Mouse (Mus musculus) E14TG2a.4 (cell line): Measurements from ENCODE around the gene Epm2aip1.

Experiments used
- CTCF ChIP-seq: conservative IDR thresholded peaks from 2 replicates; pipeline ENCODE4 v1.5.1; 2014; ENCODE audit warnings: low read length
- POU5F1 ChIP-seq: IDR thresholded peaks from 2 replicates; pipeline ENCODE4 v1.6.1; 2014; ENCODE audit warnings: low read length, borderline replicate concordance

GRCm38 (mm10) chr9:111294911-111295310 lies 23.2 kb downstream of the Epm2aip1 start:
- TF ChIP-seq CTCF (no peak), POU5F1 (no peak)
